Mouse (Mus musculus): ENCODE measurements around the gene Fam171a1. TPM values are rescaled to one million over a fixed set of nuclear protein-coding genes. Genes with fewer than 3 reads are reported as not detected.
"Not testable (repeated sequence)": the region's sequence is repeated elsewhere in the genome, so short reads cannot be mapped to it uniquely, and the experiment has no call there.

Gene Fam171a1
- polyA plus RNA-seq (2012; rRNA removed) = 35.7 and 38.3 TPM in 2 replicates

DNA sequence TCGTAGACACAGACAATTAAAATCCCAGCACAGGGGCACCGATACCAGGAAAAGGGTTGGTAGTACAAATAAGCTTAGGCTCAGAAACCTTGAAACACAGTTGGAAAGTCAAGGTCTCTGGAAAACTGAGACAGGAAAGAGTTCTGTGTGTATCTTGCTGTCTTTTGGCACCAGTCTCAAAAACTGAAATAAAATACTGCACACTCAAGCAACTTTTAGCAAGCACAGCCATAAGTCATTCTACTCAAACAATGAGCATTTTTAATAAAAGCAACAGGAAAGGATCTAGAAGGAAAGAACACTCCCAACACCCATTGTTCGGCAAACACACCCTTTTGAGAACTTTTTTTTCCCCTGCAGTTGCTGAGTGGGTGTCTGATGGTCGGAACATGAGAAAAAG, at the start of gene Fam171a1:
Gene Fam171a1 (plus strand): TSS at position 359 of the 400 bp plus-strand sequence.
- no peak for DNase-seq
- TF ChIP-seq POLR2A (IDR thresholded peaks at IDR 0.05; ENCODE audit: borderline replicate concordance, extremely low read depth, low read depth, low read length) = no peak
- TF ChIP-seq CTCF (IDR thresholded peaks at IDR 0.05; ENCODE audit: insufficient read depth, low read length) = no peak
- peak within 1 kb of the TSS; percentile 19 for H3K4me3 ChIP-seq (replicated peaks; ENCODE audit: extremely low read depth, low read depth, low read length)
- 37% methylated on average over 4 of the region's 4 CpGs for WGBS
- peaks cover 4% of the 10 kb centered on the region for H3K4me1 ChIP-seq (ENCODE audit: control insufficient read depth, insufficient read depth, low read length)

- WGBS = 69% methylated on average over 1 of the region's 1 CpGs
- no peak for DNase-seq
Observed at GRCm38 (mm10) chr2:3069140-3069539, 44.9 kb upstream of the Fam171a1 start.

GRCm38 (mm10) chr2:3088361-3088760, 25.7 kb upstream of the Fam171a1 start:
- 77% methylated on average over 3 of the region's 3 CpGs for WGBS

More at GRCm38 (mm10) chr2:3069140-3069539, 44.9 kb upstream of the Fam171a1 start:
- no peak for TF ChIP-seq CTCF (IDR thresholded peaks at IDR 0.05; ENCODE audit: insufficient read depth, low read length)
- TF ChIP-seq POLR2A (IDR thresholded peaks at IDR 0.05; ENCODE audit: borderline replicate concordance, extremely low read depth, low read depth, low read length) = no peak
- Histone ChIP-seq H3K4me1 (ENCODE audit: control insufficient read depth, insufficient read depth, low read length) (no peaks in the 10 kb centered on the region), H3K4me3 (replicated peaks; ENCODE audit: extremely low read depth, low read depth, low read length) (no peak overlapping the region)

DNA sequence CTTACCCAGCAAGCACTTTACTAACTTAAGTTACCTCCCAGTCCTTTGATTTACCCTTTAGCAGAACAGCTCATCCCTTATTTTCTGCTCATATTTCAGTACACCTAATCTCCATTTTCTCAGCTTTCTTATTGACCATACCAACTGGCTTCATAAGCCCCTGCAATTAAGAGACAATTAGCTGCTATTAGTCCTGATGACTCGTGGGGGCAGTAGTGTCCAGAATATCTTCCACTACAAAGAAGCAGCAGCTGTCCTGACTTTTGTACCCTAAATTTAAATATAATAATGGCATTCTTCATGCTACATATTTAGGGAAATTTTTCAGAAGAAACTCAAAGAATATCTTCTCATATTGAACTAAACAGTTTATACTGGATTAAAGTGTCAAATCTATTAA, 24.8 kb upstream of the Fam171a1 start:
- H3K4me1 ChIP-seq (ENCODE audit: control insufficient read depth, insufficient read depth, low read length) = peaks cover 4% of the 10 kb centered on the region
- 12% methylated on average over 1 of the region's 1 CpGs for WGBS
- DNase-seq = no peak
- TF ChIP-seq CTCF (IDR thresholded peaks at IDR 0.05; ENCODE audit: insufficient read depth, low read length) = peak; percentile 21; the same call in 1 of the 2 replicates
- no peak for TF ChIP-seq POLR2A (IDR thresholded peaks at IDR 0.05; ENCODE audit: borderline replicate concordance, extremely low read depth, low read depth, low read length)
- no peak overlapping the region for H3K4me3 ChIP-seq (replicated peaks; ENCODE audit: extremely low read depth, low read depth, low read length)

More at GRCm38 (mm10) chr2:3088361-3088760, 25.7 kb upstream of the Fam171a1 start:
- H3K4me1 ChIP-seq (ENCODE audit: control insufficient read depth, insufficient read depth, low read length); H3K4me3 ChIP-seq (replicated peaks; ENCODE audit: extremely low read depth, low read depth, low read length); DNase-seq: not testable (repeated sequence)

GRCm38 (mm10) chr2:3096101-3096500, 17.9 kb upstream of the Fam171a1 start:
- 42% methylated on average over 1 of the region's 1 CpGs for WGBS
- no peak for DNase-seq
- Histone ChIP-seq H3K4me3 (replicated peaks; ENCODE audit: extremely low read depth, low read depth, low read length) (no peak overlapping the region), H3K4me1 (ENCODE audit: control insufficient read depth, insufficient read depth, low read length) (peaks cover 4% of the 10 kb centered on the region)
- TF ChIP-seq POLR2A (IDR thresholded peaks at IDR 0.05; ENCODE audit: borderline replicate concordance, extremely low read depth, low read depth, low read length) (no peak), CTCF (IDR thresholded peaks at IDR 0.05; ENCODE audit: insufficient read depth, low read length) (no peak)

GRCm38 (mm10) chr2:3099971-3100370, 14.1 kb upstream of the Fam171a1 start:
- WGBS = 83% methylated on average over 4 of the region's 4 CpGs
- no peak for TF ChIP-seq POLR2A (IDR thresholded peaks at IDR 0.05; ENCODE audit: borderline replicate concordance, extremely low read depth, low read depth, low read length)
- TF ChIP-seq CTCF (IDR thresholded peaks at IDR 0.05; ENCODE audit: insufficient read depth, low read length) = no peak
- Histone ChIP-seq H3K4me1 (ENCODE audit: control insufficient read depth, insufficient read depth, low read length) (no peaks in the 10 kb centered on the region; the same call in 1 of the 2 replicates), H3K4me3 (replicated peaks; ENCODE audit: extremely low read depth, low read depth, low read length) (no peak overlapping the region)
- no peak for DNase-seq

- TF ChIP-seq POLR2A (IDR thresholded peaks at IDR 0.05; ENCODE audit: borderline replicate concordance, extremely low read depth, low read depth, low read length) (no peak), CTCF (IDR thresholded peaks at IDR 0.05; ENCODE audit: insufficient read depth, low read length) (no peak)
- H3K4me1 ChIP-seq (ENCODE audit: control insufficient read depth, insufficient read depth, low read length) = no peaks in the 10 kb centered on the region; the same call in 1 of the 2 replicates
- no peak for DNase-seq
- WGBS = 88% methylated on average over 2 of the region's 2 CpGs
- H3K4me3 ChIP-seq (replicated peaks; ENCODE audit: extremely low read depth, low read depth, low read length) = no peak overlapping the region
Observed at GRCm38 (mm10) chr2:3101292-3101957, 12.6 kb upstream of the Fam171a1 start.

- Histone ChIP-seq H3K4me3 (replicated peaks; ENCODE audit: extremely low read depth, low read depth, low read length) (no peak overlapping the region), H3K4me1 (ENCODE audit: control insufficient read depth, insufficient read depth, low read length) (no peaks in the 10 kb centered on the region; the same call in 1 of the 2 replicates)
- 22% methylated on average over 3 of the region's 3 CpGs for WGBS
- no peak for DNase-seq
- TF ChIP-seq CTCF (IDR thresholded peaks at IDR 0.05; ENCODE audit: insufficient read depth, low read length) (no peak), POLR2A (IDR thresholded peaks at IDR 0.05; ENCODE audit: borderline replicate concordance, extremely low read depth, low read depth, low read length) (no peak)
Observed at GRCm38 (mm10) chr2:3102360-3102759, 11.7 kb upstream of the Fam171a1 start.

- 84% methylated on average over 4 of the region's 4 CpGs for WGBS
- H3K4me1 ChIP-seq (ENCODE audit: control insufficient read depth, insufficient read depth, low read length) = peaks cover 3% of the 10 kb centered on the region; the same call in 1 of the 2 replicates
- TF ChIP-seq POLR2A (IDR thresholded peaks at IDR 0.05; ENCODE audit: borderline replicate concordance, extremely low read depth, low read depth, low read length) (no peak), CTCF (IDR thresholded peaks at IDR 0.05; ENCODE audit: insufficient read depth, low read length) (no peak)
- no peak overlapping the region for H3K4me3 ChIP-seq (replicated peaks; ENCODE audit: extremely low read depth, low read depth, low read length)
- DNase-seq = no peak
Observed at GRCm38 (mm10) chr2:3107471-3107870, 6.6 kb upstream of the Fam171a1 start.

GRCm38 (mm10) chr2:3108431-3108830, 5.6 kb upstream of the Fam171a1 start:
- WGBS = 72% methylated on average over 3 of the region's 3 CpGs
- H3K4me1 ChIP-seq (ENCODE audit: control insufficient read depth, insufficient read depth, low read length) = peaks cover 3% of the 10 kb centered on the region; the same call in 1 of the 2 replicates
- TF ChIP-seq POLR2A (IDR thresholded peaks at IDR 0.05; ENCODE audit: borderline replicate concordance, extremely low read depth, low read depth, low read length) (no peak), CTCF (IDR thresholded peaks at IDR 0.05; ENCODE audit: insufficient read depth, low read length) (no peak)
- DNase-seq = no peak
- no peak overlapping the region for H3K4me3 ChIP-seq (replicated peaks; ENCODE audit: extremely low read depth, low read depth, low read length)
